Mouse (Mus musculus) stomach, embryonic 16.5 days (tissue): ENCODE data around the gene Tfg. TPM values are rescaled to one million over a fixed set of nuclear protein-coding genes. Genes with fewer than 3 reads are reported as not detected.

Experiments used
- ATAC-seq: fragments of 200-750 bp; cut with Nextera tagmentation; 2 replicates; pipeline ENCODE4 v1.8.0; 2017; ENCODE audit warnings: moderate number of reproducible peaks, moderate TSS enrichment; ENCODE audit not compliant: insufficient read depth, low FRiP score
- H3K27ac ChIP-seq: fragments of 300-500 bp; sonication (generic); 2 replicates; pipeline ENCODE4 v1.5.1; 2014; ENCODE audit warnings: low read length
- H3K27me3 ChIP-seq: fragments of 300-500 bp; sonication (generic); 2 replicates; pipeline ENCODE4 v1.6.1; 2014; ENCODE audit warnings: low read length, control low read depth, mixed read lengths; ENCODE audit not compliant: control insufficient read depth, insufficient read depth
- H3K36me3 ChIP-seq: fragments of 300-500 bp; sonication (generic); 2 replicates; pipeline ENCODE4 v1.6.1; 2014; ENCODE audit warnings: low read length; ENCODE audit not compliant: control insufficient read depth, insufficient read depth
- H3K4me1 ChIP-seq: fragments of 300-500 bp; sonication (generic); 2 replicates; pipeline ENCODE4 v1.6.1; 2014; ENCODE audit warnings: low read length, control low read depth, mixed read lengths; ENCODE audit not compliant: control insufficient read depth, insufficient read depth
- H3K4me2 ChIP-seq: fragments of 300-500 bp; sonication (generic); 2 replicates; pipeline ENCODE4 v1.6.1; 2014; ENCODE audit warnings: low read depth, low read length, mixed read lengths
- H3K4me3 ChIP-seq: fragments of 300-500 bp; sonication (generic); replicated peaks from 2 replicates; pipeline ENCODE4 v1.5.1; 2014; ENCODE audit warnings: mild to moderate bottlenecking, low read length
- H3K9ac ChIP-seq: fragments of 300-500 bp; sonication (generic); 2 replicates; pipeline ENCODE4 v1.6.1; 2014; ENCODE audit warnings: low read length
- H3K9me3 ChIP-seq: fragments of 300-500 bp; sonication (generic); replicated peaks from 2 replicates; pipeline ENCODE4 v1.6.1; 2016; ENCODE audit warnings: low read length, control low read depth; ENCODE audit not compliant: control insufficient read depth
- WGBS: fragments of 180-500 bp; shearing (Covaris S2); extraction: QIAGEN DNeasy Blood & Tissue Kit; methylation state at CpG from one replicate; pipeline ENCODE4 v1.1.7; 2014; 5-methylcytosine and 5-hydroxymethylcytosine counted together
- polyA plus RNA-seq: library from polyadenylated mRNA; unstranded; fragments of >200 nt; fragmentation: Nextera tagmentation; extraction: Ambion mirVana; gene quantifications from 2 replicates; pipeline ENCODE4 v1.2.1, GENCODE M21; 2015

The Tfg gene
- 175 and 176 TPM in 2 replicates for polyA plus RNA-seq

- ATAC-seq: peak; percentile 97
- WGBS: under 1% methylated on average over 62 of the region's 62 CpGs
Observed at GRCm38 (mm10) chr16:56717224-56718200, at the start of gene Tfg. Tfg (minus strand) TSS chr16:56717450.

DNA sequence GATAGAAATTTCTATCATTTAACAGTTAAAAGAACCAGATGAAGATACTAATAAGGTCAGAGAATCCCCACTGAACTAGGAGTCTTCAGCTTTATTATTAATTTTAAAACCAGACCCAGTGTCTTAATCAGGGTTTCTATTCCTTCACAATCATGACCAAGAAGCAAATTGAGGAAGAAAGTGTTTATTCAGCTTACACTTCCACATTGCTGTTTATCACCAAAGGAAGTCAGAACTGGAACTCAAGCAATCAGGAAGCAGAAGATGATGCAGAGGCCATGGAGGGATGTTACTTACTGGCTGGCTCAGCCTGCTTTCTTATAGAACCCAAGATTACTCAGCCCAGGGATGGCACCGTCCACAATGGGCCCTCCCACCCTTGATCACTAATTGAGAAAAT is 11.8 kb upstream of the Tfg start:
- ATAC-seq: no peak
- no peaks in the 10 kb centered on the region for H3K9me3 ChIP-seq

More at GRCm38 (mm10) chr16:56717224-56718200, at the start of gene Tfg:
- no peaks in the 10 kb centered on the region for H3K36me3 ChIP-seq
- peaks cover 19% of the 10 kb centered on the region for H3K4me1 ChIP-seq
- no peaks in the 10 kb centered on the region for H3K9me3 ChIP-seq
- H3K27me3 ChIP-seq: no peaks in the 10 kb centered on the region
- peak within 1 kb of the TSS; percentile 98 for H3K27ac ChIP-seq
- H3K4me2 ChIP-seq: peak within 1 kb of the TSS; percentile 70
- peak within 1 kb of the TSS; percentile 97 for H3K9ac ChIP-seq
- peak within 1 kb of the TSS; percentile 91 for H3K4me3 ChIP-seq

DNA sequence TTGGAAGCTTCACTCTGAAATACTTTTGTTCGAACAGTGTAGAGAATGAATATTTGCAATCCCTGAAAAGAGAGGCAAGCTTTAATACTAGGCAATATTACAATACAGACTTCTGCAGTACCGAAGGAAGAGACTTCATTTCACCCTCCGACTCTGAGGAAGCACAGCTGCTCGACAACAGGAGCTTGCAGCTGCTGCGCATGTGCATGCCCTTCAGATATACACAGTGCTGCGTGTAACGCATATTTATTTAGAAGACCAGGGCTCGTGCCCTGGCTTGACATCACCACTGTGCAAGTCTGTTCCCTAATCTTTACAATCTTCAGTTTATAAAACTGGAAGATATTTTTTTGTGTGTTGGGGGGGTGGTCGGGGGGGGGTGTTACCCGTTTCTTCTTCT is 7.7 kb upstream of the Tfg start:
- H3K27ac ChIP-seq: no peak overlapping the region; the same call in 1 of the 2 replicates
- H3K9me3 ChIP-seq: no peaks in the 10 kb centered on the region
- H3K36me3 ChIP-seq: no peaks in the 10 kb centered on the region
- H3K4me1 ChIP-seq: no peaks in the 10 kb centered on the region
- 47% methylated on average over 10 of the region's 10 CpGs for WGBS
- H3K4me3 ChIP-seq: 0 out of 2 replicates have a peak overlapping the region, but pooled peaks have one; percentile 10
- H3K9ac ChIP-seq: no peak overlapping the region
- H3K4me2 ChIP-seq: peak overlapping the region; percentile 38; the same call in 1 of the 2 replicates
- H3K27me3 ChIP-seq: no peaks in the 10 kb centered on the region
- 0 out of 2 replicates have a peak, but pooled peaks have one; percentile 58 for ATAC-seq

More for the DNA sequence above, 11.8 kb upstream of the Tfg start:
- Histone ChIP-seq H3K9ac (no peak overlapping the region), H3K36me3 (no peaks in the 10 kb centered on the region), H3K27ac (no peak overlapping the region), H3K4me3 (no peak overlapping the region), H3K4me2 (no peak overlapping the region), H3K27me3 (no peaks in the 10 kb centered on the region), H3K4me1 (no peaks in the 10 kb centered on the region)
- 29% methylated on average over 1 of the region's 1 CpGs for WGBS

DNA sequence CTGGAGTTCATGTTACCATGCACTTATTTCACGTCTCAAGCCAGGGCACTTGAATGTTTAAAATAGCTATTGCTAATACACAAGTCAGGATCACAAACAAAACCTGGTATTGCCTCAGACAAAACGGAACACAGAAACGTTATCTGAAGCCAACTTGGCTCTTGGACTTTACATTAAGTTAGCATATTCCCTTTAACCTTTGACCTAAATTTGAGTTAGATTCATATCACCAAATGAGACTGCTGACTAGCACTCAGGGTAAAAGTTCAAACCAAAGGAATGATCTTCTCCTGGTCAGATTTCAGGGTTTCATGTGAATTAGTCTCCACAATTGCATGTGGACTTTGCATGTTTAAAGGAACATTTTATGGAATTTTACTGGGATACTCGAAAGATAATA is 5.1 kb upstream of the Tfg start:
- WGBS: 40% methylated on average over 4 of the region's 4 CpGs
- Histone ChIP-seq H3K4me1 (0 out of 2 replicates have a peak, but pooled peaks cover 4% of the 10 kb centered on the region), H3K4me2 (no peak overlapping the region), H3K9ac (no peak overlapping the region), H3K36me3 (no peaks in the 10 kb centered on the region), H3K4me3 (no peak overlapping the region), H3K27ac (no peak overlapping the region), H3K27me3 (no peaks in the 10 kb centered on the region), H3K9me3 (no peaks in the 10 kb centered on the region)
- no peak for ATAC-seq

DNA sequence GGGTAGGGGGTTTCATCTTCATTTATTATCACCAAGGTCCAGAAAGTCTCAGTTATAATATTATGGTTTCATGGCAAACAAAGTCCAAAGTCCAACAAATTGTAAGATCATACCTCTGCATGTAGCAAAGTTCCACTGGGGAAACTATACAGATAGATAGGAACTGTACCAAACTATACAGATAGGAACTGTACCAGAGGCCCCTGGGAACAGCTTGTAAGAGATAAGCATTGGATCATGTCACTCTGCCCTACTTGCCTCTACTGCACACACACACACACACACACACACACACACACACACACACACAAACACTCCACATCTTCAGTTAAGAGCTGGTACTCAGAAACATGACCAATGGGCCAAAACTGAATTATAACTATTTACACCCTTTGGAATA is 1.8 kb upstream of the Tfg start:
- Histone ChIP-seq H3K4me2 (no peak overlapping the region), H3K9me3 (no peaks in the 10 kb centered on the region), H3K27me3 (no peaks in the 10 kb centered on the region), H3K27ac (no peak overlapping the region), H3K36me3 (no peaks in the 10 kb centered on the region), H3K9ac (no peak overlapping the region), H3K4me1 (peaks cover 16% of the 10 kb centered on the region), H3K4me3 (no peak overlapping the region)
- ATAC-seq: no peak

DNA sequence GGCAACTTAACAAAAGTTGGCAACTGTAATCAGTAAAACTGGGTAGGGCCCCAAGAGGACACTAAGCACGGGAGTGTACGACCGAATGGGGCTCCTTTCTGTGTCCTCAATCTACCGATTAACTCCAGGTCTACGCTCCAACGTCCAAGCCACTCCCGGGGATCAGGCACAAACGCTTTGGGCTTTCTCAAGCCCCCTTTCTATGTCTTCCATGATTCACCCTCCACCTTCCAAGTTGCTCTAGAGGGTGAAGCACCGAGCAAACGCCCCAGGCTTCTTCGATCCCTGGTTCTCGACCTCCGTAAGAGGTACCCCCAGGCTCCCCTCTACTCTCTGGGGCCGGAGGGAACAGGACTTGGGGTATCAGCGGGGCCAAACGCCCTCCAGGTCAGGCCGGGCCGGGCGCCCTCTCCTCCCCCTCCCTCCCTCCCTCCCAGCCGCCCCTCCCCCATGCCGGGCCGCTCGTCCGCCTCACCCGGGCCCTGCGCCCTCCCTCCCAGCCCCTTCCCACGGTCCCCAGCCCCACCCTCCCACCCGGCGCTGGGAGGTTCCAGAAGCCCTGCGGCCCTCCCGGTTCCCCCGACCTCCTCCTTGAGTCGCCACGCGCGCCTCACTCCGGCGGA is 582 bp downstream of the Tfg start:
- H3K27me3 ChIP-seq: no peaks in the 10 kb centered on the region
- peak overlapping the region; percentile 97 for H3K9ac ChIP-seq
- H3K36me3 ChIP-seq: no peaks in the 10 kb centered on the region; the same call in 1 of the 2 replicates
- H3K27ac ChIP-seq: peak overlapping the region; percentile 98
- peak overlapping the region; percentile 91 for H3K4me3 ChIP-seq
- peaks cover 19% of the 10 kb centered on the region for H3K4me1 ChIP-seq
- no peaks in the 10 kb centered on the region for H3K9me3 ChIP-seq
- WGBS: under 1% methylated on average over 34 of the region's 38 CpGs
- H3K4me2 ChIP-seq: peak overlapping the region; percentile 70
- ATAC-seq: peak; percentile 66

DNA sequence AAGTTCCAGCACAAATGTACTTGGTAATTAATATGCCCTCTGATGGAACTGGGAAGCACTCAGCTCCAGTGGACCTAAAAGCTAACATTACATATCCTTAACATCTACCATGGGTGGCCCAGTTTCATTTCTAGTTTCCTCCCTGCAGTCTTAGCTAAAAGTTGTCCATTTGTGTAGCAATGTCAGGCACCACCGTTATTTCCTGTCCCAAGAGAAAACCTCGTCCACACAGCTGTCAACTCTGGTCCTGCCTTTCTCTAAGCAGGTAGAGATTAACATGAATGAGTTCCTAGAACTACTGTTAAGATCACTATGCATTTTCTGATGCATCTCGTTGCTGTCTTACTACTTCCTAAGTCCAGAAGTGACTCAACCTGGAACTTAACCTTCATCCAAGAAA is 1.6 kb downstream of the Tfg start:
- 49% methylated on average over 3 of the region's 3 CpGs for WGBS
- Histone ChIP-seq H3K4me1 (peaks cover 19% of the 10 kb centered on the region), H3K4me2 (peak overlapping the region; percentile 70), H3K27ac (no peak overlapping the region), H3K27me3 (no peaks in the 10 kb centered on the region), H3K9me3 (no peaks in the 10 kb centered on the region), H3K36me3 (peaks cover 8% of the 10 kb centered on the region; the same call in 1 of the 2 replicates), H3K4me3 (peak overlapping the region; percentile 91), H3K9ac (no peak overlapping the region)
- no peak for ATAC-seq

DNA sequence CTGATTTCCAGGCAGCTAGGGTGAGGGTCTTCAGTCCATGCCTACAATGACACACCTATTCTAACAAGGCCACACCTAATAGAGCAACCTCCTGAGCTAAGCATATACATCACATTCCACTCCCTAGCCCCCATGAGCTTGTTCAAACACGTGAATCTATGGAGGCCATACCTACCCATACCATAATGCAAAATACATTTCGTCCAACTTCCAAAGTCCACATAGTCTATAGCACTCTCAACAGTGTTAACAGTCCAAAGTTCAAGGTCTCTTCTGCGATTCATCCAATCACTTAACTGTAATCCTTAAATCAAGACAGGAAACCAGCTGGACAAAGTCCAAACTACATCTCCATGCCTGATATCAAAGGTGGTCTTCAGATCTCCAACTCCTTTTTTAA is 7.2 kb downstream of the Tfg start:
- Histone ChIP-seq H3K4me1 (peaks cover 5% of the 10 kb centered on the region), H3K27ac (no peak overlapping the region), H3K4me2 (no peak overlapping the region), H3K36me3 (peaks cover 24% of the 10 kb centered on the region), H3K9me3 (no peaks in the 10 kb centered on the region), H3K27me3 (no peaks in the 10 kb centered on the region), H3K9ac (no peak overlapping the region), H3K4me3 (no peak overlapping the region)
- 73% methylated on average over 3 of the region's 3 CpGs for WGBS
- ATAC-seq: no peak

DNA sequence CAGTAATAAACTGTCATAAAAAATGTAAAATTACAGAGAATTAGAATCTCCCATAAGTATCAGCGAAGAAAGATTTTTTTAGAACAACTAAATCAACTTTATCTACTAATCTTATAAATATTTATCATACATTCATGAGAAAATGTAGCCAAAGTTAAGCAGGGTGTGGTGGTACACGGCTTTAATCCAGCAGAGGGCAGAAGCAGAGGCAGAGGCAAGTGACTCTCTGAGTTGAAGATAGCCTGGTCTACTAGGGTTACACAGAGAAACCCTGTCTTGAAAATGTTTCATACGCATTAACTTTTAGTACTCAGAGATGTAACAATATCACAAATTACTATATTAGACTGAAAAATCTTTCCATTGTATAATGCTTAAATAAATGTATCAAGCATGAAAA is 11.5 kb downstream of the Tfg start:
- Histone ChIP-seq H3K9ac (no peak overlapping the region), H3K4me2 (no peak overlapping the region), H3K27ac (no peak overlapping the region), H3K9me3 (no peaks in the 10 kb centered on the region), H3K27me3 (no peaks in the 10 kb centered on the region), H3K4me1 (no peaks in the 10 kb centered on the region), H3K4me3 (no peak overlapping the region), H3K36me3 (peaks cover 21% of the 10 kb centered on the region; the same call in 1 of the 2 replicates)
- 71% methylated on average over 3 of the region's 3 CpGs for WGBS
- no peak for ATAC-seq
